In the genomic region with DNA sequence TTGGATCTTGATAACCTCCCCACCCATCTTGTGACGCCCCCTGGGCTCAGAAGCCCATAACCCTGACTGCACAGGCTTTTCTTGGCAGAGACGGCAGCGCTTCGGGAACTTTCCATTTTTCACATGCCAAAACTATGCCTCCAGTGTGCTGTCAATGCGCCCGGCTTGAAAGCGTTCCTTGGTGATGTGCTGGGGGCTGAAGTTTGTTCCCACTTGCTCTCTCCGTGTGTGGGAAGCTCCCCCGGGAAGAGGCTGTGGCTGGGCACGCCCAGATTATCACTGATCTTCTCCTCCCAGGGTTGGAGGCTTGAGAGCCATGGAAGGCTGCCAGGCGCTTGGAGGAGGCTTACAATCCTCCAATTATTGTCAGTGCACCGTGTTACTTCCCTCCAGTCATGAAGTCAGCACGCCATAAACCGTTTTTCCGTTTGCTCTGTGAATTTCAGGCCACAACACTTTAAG, we compare ENCODE assay signal across 9 mouse cellular contexts.
DNase-seq lines count a peak whose midpoint lies in the region; ATAC-seq and TF ChIP-seq lines count a peak whose summit lies in the region.
"Had no signal": no experiment of that assay in that cellular context is flagged by ENCODE, and none has a peak within 500 bp of the region (broad histone marks: within the 10 kb centered on the region; RNA-seq: fewer than 3 reads in every experiment).

No protein-coding gene starts in this region.

- no peaks in the 10 kb centered on the region for H3K9me3 ChIP-seq in MEL (replicated peaks; ENCODE audit: insufficient read depth, low read length)
- H3K9me3 ChIP-seq in lung, embryonic 16.5 days (ENCODE audit: control insufficient read depth, low read length) = no peaks in the 10 kb centered on the region

- H3K36me3 ChIP-seq in MEL (ENCODE audit: control insufficient read depth in 1 of 2, insufficient read depth in 2 of 2, low read length in 2 of 2) = peaks cover 0 to 12% of the 10 kb centered on the region in 2 experiments; a peak in 2 of 4 replicates
- no peaks in the 10 kb centered on the region for H3K36me3 ChIP-seq in lung, embryonic 16.5 days (ENCODE audit: control insufficient read depth, insufficient read depth, low read length)

- H3K4me3 ChIP-seq in MEL (ENCODE audit: control insufficient read depth in 1 of 2, insufficient read depth in 1 of 2, low read depth in 2 of 2, low read length in 2 of 2) = peak overlapping the region; percentile 62 to 73
- peak overlapping the region; percentile 44 for H3K4me3 ChIP-seq in lung, embryonic 16.5 days (ENCODE audit: low read length)

- H3K9ac ChIP-seq in MEL (ENCODE audit: control insufficient read depth, low read depth, low read length, poor library complexity, severe bottlenecking) = peak overlapping the region; percentile 60
- peak overlapping the region; percentile 44 for H3K9ac ChIP-seq in lung, embryonic 16.5 days (ENCODE audit: low read length)
- H3K9ac ChIP-seq: liver, embryonic 14.5 days had no signal

- TF ChIP-seq RAD21 in MEL (IDR thresholded peaks at IDR 0.05; ENCODE audit: low read depth, low read length) = no peak

- TF ChIP-seq POLR2A in MEL (IDR thresholded peaks at IDR 0.05; ENCODE audit: control insufficient read depth in 1 of 2, insufficient read depth in 1 of 2, low read depth in 1 of 2, low read length in 2 of 2, poor library complexity in 1 of 2) = no peak

- 9% methylated on average over 15 of the region's 15 CpGs for WGBS in lung, embryonic 16.5 days

- peak; percentile 83 for DNase-seq in MEL (ENCODE audit: low read depth, low spot score)
- DNase-seq in cerebellum, adult 11 months = peak; percentile 8
- peak; percentile 43 to 54 for DNase-seq in heart, postnatal 14 days
- peak; percentile 46 to 51 for DNase-seq in layer of hippocampus, postnatal 25 days (ENCODE audit: extremely low spot score in 1 of 2, low spot score in 1 of 2)
- DNase-seq in retina, postnatal 1 day = peak; percentile 66

- H3K27ac ChIP-seq in MEL (ENCODE audit: control insufficient read depth, low read depth, low read length) = peak overlapping the region; percentile 69
- H3K27ac ChIP-seq in lung, embryonic 16.5 days (ENCODE audit: low read length) = no peak overlapping the region
- H3K27ac ChIP-seq: liver, embryonic 14.5 days had no signal

- H3K27me3 ChIP-seq in MEL (ENCODE audit: control insufficient read depth in 1 of 2, insufficient read depth in 2 of 2, low read length in 2 of 2) = no peaks in the 10 kb centered on the region
- no peaks in the 10 kb centered on the region for H3K27me3 ChIP-seq in lung, embryonic 16.5 days (ENCODE audit: control insufficient read depth, insufficient read depth, low read depth, low read length)

- ATAC-seq in frontal cortex, adult (ENCODE audit: low TSS enrichment) = peak; percentile 77
- ATAC-seq in lung, embryonic 16.5 days (ENCODE audit: low read depth) = peak; percentile 67
- no peak for ATAC-seq in CD4-positive, CD25-positive, alpha-beta regulatory T cell, adult 4 months

- peaks cover 4 to 15% of the 10 kb centered on the region in 2 experiments; a peak in 3 of 4 replicates for H3K4me1 ChIP-seq in MEL (ENCODE audit: control insufficient read depth in 1 of 2, insufficient read depth in 2 of 2, low read length in 2 of 2)
- H3K4me1 ChIP-seq in lung, embryonic 16.5 days (replicated peaks; ENCODE audit: control insufficient read depth, insufficient read depth, low read length) = peaks cover 5% of the 10 kb centered on the region; the same call in 1 of the 2 replicates

- TF ChIP-seq CTCF in MEL (IDR thresholded peaks at IDR 0.05 in 2 of 3, conservative IDR thresholded peaks at IDR 0.05 in 1 of 3; ENCODE audit: control insufficient read depth in 1 of 3, insufficient read depth in 1 of 3, low read depth in 2 of 3, low read length in 3 of 3, poor library complexity in 1 of 3, severe bottlenecking in 1 of 3) = no peak

- H3K4me2 ChIP-seq in lung, embryonic 16.5 days (ENCODE audit: low read depth, low read length) = peak overlapping the region; percentile 69

- no peaks in the 10 kb centered on the region for H3K79me2 ChIP-seq in MEL (ENCODE audit: control insufficient read depth, insufficient read depth, low read length, poor library complexity)

- intact Hi-C loops in heart, postnatal 14 days (cut with DNase I) = no loop called here

- TF ChIP-seq EP300 in MEL (IDR thresholded peaks at IDR 0.05; ENCODE audit: low read depth in 1 of 2, low read length in 2 of 2) = peak; percentile 48 to 64; a peak in 3 of 4 replicates

TF ChIP-seq in MEL, 35 proteins besides CTCF, POLR2A, EP300 and RAD21:
- TF ChIP-seq TCF12 (IDR thresholded peaks at IDR 0.05; ENCODE audit: low read depth, low read length) = peak; percentile 19; the same call in 1 of the 2 replicates
- TF ChIP-seq NELFE (IDR thresholded peaks at IDR 0.05; ENCODE audit: low read depth, low read length) = no peak
- peak; percentile 73 for TF ChIP-seq MYB (IDR thresholded peaks at IDR 0.05; ENCODE audit: low read depth, low read length)
- peak; percentile 29; the same call in 1 of the 2 replicates for TF ChIP-seq MAX (IDR thresholded peaks at IDR 0.05; ENCODE audit: low read length)
- TF ChIP-seq RCOR1 (IDR thresholded peaks at IDR 0.05; ENCODE audit: low read depth, low read length) = peak; percentile 32; the same call in 1 of the 2 replicates
- no peak for TF ChIP-seq HCFC1 (IDR thresholded peaks at IDR 0.05; ENCODE audit: low read depth, low read length)
- TF ChIP-seq ZMIZ1 (IDR thresholded peaks at IDR 0.05; ENCODE audit: low read depth, low read length) = no peak

Comparison
In these comparisons a context has a peak if more than half of its experiments do, and no peak if none do; other contexts are left out.
1. DNase-seq: peak in every context shown above with its lines; median percentile 83 in MEL; 66 in retina, postnatal 1 day; 48 in heart, postnatal 14 days; 48 in layer of hippocampus, postnatal 25 days; 8 in cerebellum, adult 11 months.